Mouse (Mus musculus): Measurements from ENCODE around the gene Syne3.
A peak's percentile ranks its signal among the peaks of the same experiment; 100 is the strongest.

Gene Syne3

DNA sequence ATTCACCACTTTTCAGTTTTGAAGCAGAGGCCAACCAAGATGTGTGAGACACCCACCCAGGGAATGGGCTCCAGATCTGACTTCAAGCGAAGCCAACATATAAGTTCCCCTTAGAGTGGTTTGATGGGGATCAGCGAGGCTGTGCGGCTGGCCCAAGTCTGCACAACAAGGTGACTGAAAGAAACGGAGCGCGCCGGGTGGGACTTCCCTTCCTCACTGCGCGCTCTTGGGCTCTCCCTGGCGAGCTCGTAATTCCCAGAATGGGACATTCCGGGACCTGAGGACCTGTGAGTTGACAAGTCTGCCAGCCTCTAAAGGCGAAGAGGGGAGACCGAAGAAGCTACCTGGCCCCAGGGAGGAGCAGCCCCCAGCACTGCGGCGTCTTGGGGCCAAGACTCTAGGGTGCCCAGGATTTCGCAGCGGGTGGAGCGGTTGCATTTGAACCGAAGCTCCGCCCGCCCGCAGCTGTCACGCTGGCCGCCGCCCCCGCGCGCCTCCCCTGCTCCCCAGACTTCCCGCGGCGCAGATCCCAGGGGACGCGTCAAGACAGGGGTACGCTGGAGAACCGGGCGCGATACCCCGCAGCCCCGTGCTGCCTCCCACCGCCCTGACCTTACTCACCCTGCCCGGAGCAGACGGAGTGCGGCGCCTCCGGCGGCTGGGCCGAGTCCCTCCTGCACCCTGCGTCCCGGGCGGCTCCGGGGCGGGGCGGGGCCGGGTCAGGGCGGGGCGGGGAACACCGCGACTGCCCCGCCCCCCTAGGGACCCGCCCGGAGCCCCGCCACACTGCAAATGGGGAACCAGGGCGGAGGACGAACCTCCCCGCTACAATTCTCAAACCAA lies at the start of gene Syne3:
Syne3 (minus strand) TSS at position 440 of the 843 bp plus-strand sequence.
- peak; percentile 79 for DNase-seq (ENCODE audit: low read depth)

DNA sequence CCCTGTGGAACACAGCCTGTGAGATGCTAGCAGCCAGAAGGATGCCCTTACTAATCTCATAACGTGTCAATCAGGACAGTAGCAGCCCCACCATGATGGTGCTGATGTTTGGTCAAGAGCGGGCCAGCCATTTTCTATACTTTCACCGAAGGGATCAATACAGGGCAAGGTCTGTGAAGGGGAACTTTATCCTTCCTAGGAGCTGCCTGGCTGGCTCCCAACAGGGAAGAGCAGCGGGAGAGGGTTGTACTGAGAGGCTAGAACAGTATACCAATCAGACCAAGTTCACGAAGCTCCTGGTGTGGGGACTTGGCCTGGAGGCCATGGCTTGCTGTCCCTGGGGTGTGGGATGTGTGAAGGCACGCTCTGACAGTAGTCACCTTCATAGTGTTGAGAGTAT lies 45.7 kb upstream of the Syne3 start:
- no peak for DNase-seq (ENCODE audit: low read depth)

- DNase-seq (ENCODE audit: low read depth), result no peak
Observed at GRCm38 (mm10) chr12:105054041-105054440, 44.4 kb upstream of the Syne3 start.

- DNase-seq (ENCODE audit: low read depth), result peak; percentile 53
Observed at GRCm38 (mm10) chr12:105050898-105051297, 41.3 kb upstream of the Syne3 start.

- no peak for DNase-seq (ENCODE audit: low read depth)
Observed at GRCm38 (mm10) chr12:105049813-105050212, 40.2 kb upstream of the Syne3 start.

GRCm38 (mm10) chr12:105048301-105048863 lies 38.8 kb upstream of the Syne3 start:
- DNase-seq (ENCODE audit: low read depth), result no peak

- DNase-seq (ENCODE audit: low read depth), result no peak
Observed at GRCm38 (mm10) chr12:105044775-105045174, 35.2 kb upstream of the Syne3 start.

- DNase-seq (ENCODE audit: low read depth), result peak; percentile 67
Observed at GRCm38 (mm10) chr12:105043081-105043480, 33.5 kb upstream of the Syne3 start.

GRCm38 (mm10) chr12:105040950-105041349 lies 31.3 kb upstream of the Syne3 start:
- DNase-seq (ENCODE audit: low read depth), result no peak

- DNase-seq (ENCODE audit: low read depth), result no peak
Observed at GRCm38 (mm10) chr12:105039578-105040289, 30.1 kb upstream of the Syne3 start.

DNA sequence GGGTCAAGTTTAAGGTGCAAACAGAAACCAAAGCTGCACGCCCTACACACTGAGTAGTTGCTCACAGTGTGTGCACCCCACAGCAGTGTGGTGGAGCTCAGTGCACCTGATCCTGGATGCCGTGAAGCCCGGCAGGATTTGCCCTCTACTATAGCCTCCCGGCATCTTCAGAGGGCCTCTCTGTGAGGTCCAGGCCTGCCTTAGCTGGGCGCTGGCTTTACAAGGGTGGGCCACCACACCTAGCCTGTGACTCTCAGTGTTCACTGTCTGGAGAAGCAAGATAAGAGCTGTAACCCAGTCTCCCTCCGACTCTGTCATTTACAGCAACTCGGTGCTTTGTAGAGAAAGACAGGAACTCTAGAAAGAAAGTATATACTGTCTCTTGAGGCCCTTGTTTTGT lies 29.3 kb upstream of the Syne3 start:
- DNase-seq (ENCODE audit: low read depth), result no peak

GRCm38 (mm10) chr12:105038211-105038610 lies 28.6 kb upstream of the Syne3 start:
- DNase-seq (ENCODE audit: low read depth), result no peak

DNA sequence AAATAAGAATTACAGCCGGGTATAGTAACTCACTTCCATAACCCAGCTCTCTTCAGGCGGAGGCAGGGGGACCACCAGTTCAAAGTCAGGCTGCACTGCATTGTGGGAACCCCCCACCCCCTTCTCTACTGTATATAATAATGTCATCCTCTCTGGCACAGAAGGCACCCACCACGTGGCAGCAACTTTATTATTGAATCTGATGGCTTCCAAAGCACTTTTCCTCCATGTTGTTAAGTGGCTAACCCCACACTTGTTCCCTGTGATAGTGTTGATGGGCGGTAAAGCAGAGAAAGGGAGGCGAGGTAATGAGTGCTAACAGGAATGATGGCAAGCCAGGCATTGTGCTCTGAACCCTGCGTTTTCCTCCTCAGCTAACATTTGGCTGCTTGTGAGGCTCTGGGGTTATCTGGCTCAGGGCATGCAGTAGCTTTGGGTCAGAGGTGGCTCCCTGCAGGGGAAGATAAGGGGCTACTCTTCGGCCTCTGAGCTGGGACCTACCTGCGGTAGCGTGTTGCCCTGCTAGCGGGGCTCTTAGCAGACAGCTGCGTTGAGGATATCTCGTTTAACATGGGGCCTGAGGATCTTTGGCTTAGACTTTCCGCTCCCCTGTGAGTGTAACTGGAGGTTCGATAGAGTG lies 24.6 kb upstream of the Syne3 start:
- no peak for DNase-seq (ENCODE audit: low read depth)

- DNase-seq (ENCODE audit: low read depth), result peak; percentile 62
Observed at GRCm38 (mm10) chr12:105032832-105033775, 23.5 kb upstream of the Syne3 start.

DNA sequence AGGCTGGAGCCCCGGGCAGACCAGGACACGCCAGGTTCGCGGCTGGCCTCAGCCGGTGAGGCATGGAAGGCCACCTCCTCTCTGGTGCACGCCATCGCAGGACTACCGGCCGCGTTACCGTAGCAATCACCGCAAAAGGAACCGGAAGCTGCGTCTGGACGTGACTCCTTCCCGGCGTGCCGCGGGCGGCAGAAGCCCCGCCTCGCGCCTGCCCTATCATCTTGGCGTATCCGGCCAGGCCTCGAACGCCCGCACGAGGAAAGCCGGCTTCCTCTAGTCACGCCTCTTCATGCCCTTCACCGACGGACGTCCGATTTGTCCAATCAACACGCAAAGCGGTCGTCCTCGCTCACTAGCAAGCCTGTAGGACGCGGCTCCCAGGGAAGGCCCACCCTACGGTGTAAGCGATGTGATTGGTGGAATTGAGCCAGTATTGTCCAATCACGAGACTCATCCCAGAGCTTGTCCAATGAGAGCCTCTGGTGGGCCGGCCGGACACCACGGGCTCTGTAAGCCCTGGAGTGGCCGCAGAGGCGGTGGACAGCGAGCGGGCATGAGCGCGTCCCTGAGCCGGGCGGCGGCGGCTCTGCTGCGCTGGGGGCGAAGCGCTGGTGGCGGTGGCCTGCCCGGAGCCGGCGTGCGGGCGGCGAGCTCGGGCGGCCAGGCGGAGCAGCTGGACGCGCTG lies 22.7 kb upstream of the Syne3 start, which contains the start of gene Glrx5:
Glrx5 (plus strand) TSS at position 542 of the 685 bp plus-strand sequence.
- peak; percentile 100 for DNase-seq (ENCODE audit: low read depth)

GRCm38 (mm10) chr12:105031081-105032058 lies 21.8 kb upstream of the Syne3 start:
- peak; percentile 62 for DNase-seq (ENCODE audit: low read depth)

DNA sequence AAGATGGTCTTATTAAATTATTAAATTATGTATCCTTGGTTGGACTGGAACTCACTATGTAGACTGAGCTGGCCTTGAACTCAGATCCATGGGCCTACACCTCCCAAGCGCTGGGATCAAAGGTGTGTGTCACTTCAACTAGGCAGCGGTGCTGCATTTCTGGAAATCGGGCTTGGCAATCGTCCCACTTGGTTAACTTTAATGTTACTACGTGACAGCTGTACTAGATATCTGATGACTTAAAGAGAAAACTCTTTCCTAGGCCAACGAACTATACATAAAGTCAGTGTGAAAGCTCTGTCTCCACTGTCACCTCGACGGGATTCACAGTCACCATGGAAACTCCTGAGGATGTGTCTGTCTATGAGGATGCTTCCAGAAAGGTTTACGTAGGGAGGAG lies 20.3 kb upstream of the Syne3 start:
- no peak for DNase-seq (ENCODE audit: low read depth)

- DNase-seq (ENCODE audit: low read depth), result peak; percentile 89
Observed at GRCm38 (mm10) chr12:105027323-105027991, 17.8 kb upstream of the Syne3 start.

Measured in 416B (cell line).